Mouse (Mus musculus) E14TG2a.4 (cell line): ENCODE measurements around the gene Tfip11.

ENCODE experiments used
- CTCF ChIP-seq: conservative IDR thresholded peaks from 2 replicates; pipeline ENCODE4 v1.5.1; 2014; ENCODE audit warnings: low read length
- NANOG ChIP-seq: IDR thresholded peaks from 2 replicates; pipeline ENCODE4 v1.6.1; 2014; ENCODE audit warnings: borderline replicate concordance, low read length, mixed read lengths
- POU5F1 ChIP-seq: IDR thresholded peaks from 2 replicates; pipeline ENCODE4 v1.6.1; 2014; ENCODE audit warnings: low read length, borderline replicate concordance

- no peak for TF ChIP-seq CTCF
- no peak for TF ChIP-seq NANOG
- TF ChIP-seq POU5F1: no peak
Observed at GRCm38 (mm10) chr5:112364184-112364797, 38.1 kb downstream of the Tfip11 start.
